Mouse (Mus musculus) thymus, postnatal 36 days (tissue): ENCODE results near the gene Cdip1.
"Not testable (repeated sequence)": the region's sequence is repeated elsewhere in the genome, so short reads cannot be mapped to it uniquely, and the experiment has no call there.

Source experiments
- DNase-seq, 2 experiments: peaks; one replicate each; pipeline ENCODE4 v3.0.0; 2022; ENCODE audit warnings: mixed read lengths in 2 of 2

Gene Cdip1

DNA sequence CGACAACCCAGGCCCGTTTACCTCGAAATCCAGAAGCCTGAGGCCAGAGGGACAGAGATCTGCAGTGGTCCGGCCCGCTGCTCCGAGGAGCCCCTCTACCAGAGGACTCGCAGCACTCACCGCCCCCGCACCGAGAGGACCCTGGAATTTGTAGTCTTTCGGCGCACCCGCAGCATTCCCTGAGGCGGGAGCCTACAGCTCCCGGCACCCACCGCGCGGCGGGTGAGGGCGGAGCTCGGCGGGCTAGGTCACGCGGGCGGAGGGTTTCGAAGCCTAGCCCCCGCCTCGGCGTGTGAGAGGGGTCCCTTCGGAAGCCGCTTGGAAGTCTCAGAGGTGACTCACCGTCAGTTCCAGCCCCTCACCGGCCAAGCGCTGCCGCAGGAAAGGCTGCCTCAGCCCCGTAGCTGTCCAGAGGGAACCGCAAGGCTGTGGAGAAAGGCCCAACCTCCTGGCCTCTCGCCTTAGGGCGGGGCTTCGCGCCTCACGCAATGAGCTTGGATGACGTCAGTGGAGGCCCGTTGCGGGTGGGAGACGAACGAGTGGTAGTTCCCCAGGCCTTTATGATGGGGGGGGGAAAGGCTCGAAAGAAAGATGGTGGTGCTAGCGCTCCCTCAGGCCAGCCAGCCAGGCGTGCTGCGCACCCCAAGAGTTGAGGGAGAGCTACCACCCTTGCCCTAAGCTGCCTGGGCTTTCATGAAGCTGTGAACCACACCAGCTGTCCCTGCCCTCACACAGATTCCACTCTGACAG is at the start of gene Cdip1:
Cdip1 (minus strand) TSS at position 483 of the 750 bp plus-strand sequence.
- peak; percentile 95 for DNase-seq

DNA sequence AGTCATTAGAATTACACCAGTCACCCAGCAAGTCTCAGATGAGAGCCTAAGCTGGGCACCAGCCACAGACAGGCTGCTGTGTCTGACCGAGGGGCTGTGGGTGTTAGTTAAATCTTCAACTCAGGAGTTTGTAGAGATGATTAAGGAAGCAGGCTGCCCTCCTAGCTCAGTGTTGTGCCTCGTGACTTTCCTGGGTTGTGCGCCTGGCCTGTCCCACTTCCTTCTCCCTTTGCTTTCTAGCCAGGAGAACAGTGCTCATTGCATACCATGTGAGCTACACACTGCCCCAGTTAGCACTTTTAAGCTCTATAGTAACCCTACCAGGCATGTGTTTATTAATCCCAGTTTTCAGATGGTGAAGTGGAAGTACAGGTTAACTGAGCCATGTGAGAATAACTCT is 49.5 kb upstream of the Cdip1 start:
- no peak for DNase-seq

DNA sequence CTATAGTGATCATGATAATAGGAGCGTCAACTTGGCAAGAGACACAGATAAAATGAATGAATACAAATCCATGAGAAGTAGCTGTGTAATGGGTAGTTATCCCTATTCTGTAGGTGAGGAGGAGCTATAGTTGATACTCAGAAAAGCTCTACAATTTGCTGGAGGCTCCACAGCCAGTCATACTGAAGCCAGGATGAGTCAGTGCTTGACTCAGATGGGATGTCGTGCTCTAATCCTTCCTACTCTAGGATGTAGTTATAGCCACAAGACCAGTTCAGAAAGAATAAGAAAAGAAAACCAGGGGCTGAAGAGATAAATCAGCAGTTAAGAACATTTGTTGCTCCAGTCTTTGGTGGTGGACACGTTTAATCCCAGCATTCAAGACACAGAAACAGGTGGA is 47.5 kb upstream of the Cdip1 start:
- no peak for DNase-seq

DNA sequence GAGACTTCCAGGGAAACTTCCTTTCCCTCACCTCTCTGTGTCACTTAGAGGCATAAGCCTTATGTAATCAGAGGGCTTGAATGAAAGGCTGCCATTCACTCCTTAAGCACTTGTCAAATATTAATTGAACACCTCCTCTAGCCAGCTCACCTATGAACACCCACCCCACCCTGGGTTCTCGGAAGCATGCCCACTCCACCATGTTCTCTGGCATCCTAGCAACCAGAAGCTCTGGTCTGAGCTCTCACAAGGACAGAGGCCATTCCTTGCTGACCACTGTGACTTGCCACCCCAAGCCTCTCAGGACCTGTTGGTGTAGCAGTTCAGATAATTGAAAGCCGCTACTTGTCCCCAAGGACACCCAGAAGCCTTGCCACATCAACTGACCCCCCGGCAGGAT is 45.1 kb upstream of the Cdip1 start, which contains the start of gene 4930562C15Rik:
4930562C15Rik (plus strand) TSS at position 226 of the 400 bp plus-strand sequence.
- no peak for DNase-seq

DNA sequence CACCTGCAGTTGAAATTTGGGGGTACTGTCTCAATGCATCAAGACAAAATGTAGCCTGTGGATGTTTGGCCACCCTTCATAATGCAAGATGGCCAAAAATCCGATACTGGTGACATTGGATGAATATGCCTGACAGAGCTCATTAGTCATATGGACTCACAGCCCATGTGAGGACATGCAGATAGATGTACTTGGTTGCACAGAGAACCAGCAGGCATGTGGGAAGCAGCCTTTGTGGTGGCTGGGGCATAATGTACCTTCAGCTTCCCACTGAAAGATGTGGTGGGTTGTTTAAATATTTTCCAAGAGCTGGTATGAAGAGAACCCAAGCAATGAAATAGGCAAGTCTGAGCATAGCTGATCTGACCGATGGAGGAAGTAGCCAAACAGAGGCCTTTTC is 43.8 kb upstream of the Cdip1 start:
- no peak for DNase-seq

DNA sequence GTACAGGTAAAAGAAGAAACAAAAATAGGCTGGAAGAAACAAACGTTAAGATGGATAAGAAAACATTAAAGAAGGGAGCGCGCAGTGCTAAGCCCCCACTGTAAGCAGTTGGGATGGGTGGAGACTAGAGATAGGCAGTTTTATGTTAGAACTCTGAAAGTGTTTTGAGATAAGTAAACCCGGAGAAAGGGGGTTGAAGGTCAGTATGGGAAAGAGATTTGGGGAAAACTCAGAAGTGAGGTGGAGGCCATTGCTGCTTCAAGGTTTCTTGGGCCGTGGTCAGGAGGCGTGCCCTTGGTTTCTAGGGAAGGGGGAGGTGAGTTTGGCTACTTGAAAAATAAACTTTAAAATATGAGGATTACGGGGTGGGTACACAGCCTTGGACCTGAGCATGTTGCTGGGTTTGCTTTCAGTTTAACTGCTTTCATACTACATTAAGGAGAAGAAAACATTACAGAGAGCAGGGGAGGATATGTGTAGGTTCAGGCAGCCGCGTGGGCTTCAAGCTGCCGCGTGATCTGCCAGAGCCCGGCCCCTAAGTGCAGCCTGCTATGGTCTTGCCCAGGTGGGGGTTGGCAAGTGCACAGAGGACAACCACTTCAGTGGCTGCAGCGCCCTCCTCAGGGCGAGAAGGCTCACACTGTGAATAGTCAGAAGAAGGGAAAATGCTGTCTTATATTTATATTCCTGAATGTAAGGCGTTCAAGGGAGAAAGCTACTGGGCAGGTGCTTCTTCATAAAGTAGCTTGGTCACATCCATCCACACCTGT is 41.7 kb upstream of the Cdip1 start:
- peak in 1 of 2 experiments; percentile 17 for DNase-seq

DNA sequence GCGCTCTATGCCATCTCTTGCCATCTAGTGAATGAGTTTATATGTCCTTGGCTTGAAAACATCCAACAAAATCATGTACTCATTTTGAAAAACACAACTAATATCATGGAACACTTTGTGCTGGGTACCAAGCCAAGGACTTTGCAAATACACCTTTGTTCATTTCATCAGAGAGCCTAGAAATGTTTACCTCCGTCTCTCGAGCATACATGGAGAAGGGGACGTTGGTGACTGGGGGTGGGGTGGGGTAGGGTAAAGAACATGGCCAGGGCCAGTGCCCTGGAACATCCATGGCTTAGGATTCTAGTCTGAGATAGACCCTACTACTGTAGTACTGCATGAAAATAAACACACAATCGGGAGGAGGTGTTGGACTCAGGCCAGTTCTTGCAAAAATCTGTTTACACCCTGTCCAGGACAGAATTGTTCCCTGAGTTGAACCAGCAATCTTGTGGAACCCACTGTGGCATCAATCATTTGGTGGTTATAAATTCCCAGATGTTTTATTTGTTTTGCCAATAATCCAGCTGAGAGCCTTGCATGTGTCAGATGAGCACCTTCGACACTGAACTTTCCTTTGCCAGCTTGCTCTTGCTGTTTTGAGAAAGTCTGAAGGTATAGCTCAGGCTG is 39.3 kb upstream of the Cdip1 start:
- no peak for DNase-seq

DNA sequence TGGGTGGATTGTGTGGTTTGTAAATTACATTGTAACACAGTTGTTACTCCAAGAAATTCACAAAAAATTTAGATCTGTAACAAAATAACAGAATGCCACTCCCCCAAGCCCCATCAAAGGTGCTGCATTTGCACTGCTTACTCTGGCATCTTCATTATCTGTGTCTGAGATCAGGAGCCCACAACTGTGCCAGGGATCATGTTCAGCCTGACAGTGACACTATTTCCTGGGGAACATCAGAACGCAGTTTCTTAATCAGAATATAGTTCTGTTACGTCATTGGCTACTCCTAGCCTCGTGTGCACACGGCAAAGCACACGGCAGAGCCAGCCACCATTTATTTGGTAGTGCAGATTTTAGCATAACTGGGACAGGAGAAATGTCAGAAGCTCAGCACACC is 37.5 kb upstream of the Cdip1 start:
- DNase-seq: no peak

DNA sequence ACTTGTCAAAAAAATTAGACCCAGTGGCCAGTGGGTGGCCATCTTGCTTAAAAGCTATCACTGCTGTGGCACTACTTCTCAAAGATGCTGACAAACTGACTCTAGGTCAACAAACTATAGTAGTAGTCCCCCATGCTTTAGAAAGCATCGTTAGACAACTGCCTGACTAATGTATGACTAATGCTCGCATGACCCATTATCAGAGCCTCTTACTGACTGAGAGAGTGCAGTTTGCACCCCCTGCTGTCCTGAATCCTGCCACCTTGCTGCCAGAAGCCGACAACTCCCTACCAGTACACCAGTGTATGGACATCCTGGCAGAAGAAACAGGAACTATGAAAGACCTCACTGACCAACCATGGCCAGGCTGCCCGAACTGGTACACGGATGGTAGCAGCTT is 34.4 kb upstream of the Cdip1 start:
- not testable (repeated sequence) for DNase-seq

DNA sequence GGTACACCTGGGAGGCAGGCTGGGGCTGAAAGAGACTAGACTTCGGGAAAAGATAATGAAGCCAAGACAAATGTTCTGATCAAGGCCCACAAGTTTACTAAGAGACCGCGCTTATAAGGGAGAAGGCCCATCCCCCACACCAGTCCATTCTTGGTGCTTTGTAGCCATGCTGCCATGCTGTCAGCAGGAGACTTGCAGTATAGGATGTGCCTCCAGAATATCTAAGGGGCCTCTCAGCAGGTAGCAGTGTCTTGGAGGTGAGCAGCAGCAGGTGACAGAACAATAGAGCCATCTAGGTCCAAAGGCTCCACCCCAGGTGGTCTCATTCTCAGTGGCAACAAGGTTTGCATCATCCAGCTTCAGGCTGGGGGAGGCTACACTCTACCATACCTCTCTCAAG is 28.3 kb upstream of the Cdip1 start:
- no peak for DNase-seq

DNA sequence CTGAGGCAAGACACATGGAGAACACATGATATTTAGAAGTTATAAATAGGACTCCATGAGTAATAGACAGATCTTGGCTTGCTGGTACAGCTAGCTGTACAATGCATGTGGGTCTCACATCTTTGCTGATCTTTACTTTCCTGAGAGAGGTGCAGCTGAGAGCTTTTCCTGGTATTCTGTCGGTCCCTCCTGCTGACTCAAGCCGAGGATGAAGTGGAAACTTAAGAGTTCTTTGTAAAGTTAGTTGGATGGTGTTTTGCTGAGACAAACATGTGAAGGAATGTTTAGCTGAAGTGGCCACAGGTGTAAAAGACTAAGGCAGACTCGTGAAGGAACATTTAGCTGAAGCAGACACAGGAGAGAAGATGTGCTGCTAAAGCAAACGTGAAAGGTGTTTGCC is 6.5 kb upstream of the Cdip1 start:
- DNase-seq: no peak

DNA sequence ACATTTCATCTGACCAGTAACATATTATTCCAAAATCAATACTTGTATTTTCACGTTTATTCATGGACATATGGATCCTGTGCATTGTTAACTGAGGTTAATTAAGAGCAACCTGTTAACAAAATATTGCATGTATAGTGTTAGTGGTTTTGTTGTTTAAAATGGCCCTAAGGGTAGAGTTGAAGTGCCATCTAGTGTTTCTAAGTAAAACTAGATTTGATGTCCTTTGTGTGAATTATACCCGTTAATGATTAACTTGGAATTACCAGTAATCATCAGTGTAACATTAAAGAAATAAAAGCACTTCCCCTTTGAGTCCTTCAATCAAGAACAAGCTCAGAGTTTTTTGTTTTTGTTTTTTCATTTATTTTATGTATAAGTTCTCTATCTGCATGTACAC is 1.2 kb upstream of the Cdip1 start:
- no peak for DNase-seq

DNA sequence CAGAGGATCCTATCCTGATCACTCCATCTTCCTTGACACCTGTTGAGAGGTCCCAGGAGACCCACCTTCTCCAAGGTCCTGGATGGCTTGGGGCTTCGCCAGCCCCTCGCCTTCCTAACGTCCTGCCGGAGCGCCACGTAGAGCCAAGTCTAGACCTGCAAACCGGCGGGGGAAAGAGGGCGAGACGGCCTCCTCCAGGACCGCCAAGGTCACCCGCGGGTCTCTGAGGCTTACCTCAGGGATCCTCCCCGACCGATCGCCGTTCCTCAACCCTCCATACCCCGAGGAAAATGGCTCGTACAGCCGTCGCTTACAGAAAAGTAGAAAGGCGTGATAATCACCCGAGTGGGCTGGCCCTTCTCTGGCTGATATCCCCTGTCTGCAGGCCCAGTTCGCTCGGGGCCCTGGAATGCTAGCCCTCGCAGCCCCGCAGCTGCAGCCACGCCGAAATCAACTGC is 752 bp downstream of the Cdip1 start:
- peak in 1 of 2 experiments; percentile 53 for DNase-seq

DNA sequence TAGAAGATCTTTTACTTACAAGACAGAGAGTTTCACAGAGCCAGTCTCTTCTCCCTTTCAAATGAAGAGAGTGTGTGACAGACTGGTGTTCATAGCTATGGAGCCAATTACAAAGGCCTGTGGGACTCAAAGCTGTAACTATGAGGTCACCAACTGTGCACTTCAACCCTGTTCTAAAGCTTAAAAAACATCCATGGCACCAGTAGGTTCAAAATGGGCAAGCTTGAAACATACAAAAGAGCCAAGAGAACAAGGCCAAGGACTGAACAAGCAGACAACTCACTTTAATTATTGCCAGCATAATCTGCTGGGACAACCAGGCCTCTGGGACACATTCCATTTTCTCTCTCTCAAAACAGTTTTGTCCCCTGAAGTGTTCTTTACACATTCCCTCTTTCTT is 1.9 kb downstream of the Cdip1 start:
- DNase-seq: no peak

DNA sequence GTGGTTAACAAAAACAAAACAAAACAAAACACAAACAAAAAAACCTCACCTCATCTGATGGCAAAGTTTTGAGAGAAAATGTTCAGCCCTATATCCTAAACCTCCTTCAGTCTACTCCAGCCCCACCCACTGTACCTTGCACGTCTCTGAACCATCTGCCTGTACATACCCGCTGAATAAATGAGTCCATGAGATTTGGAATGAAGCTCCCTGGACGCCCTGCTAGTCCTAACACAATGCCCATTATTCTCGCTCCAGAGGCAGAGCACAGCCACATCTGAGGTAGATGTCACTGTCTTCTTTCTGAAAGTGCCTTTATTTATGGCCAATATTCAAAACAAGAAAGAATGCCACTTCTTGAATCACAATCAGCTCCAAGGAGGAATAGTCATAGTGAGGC is 4.4 kb downstream of the Cdip1 start:
- DNase-seq: no peak

DNA sequence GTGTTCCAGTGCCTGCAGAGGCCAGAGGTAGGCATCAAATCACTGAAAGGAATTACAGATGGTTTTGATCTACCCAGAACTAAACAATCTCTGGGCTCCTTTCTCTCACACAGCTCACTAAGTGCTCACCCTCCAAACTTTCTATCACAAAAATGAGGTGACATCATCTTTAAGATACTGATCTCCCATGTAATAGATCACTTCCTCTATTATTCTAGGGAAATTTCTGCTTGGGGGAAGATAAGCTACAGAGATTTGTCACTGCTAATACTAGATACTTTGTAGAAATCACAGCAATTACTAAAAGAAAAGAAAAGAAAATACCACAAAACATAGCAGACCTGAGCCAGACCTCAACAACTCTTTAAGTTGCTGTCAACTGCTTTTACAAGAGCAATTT is 7.6 kb downstream of the Cdip1 start:
- DNase-seq: no peak

DNA sequence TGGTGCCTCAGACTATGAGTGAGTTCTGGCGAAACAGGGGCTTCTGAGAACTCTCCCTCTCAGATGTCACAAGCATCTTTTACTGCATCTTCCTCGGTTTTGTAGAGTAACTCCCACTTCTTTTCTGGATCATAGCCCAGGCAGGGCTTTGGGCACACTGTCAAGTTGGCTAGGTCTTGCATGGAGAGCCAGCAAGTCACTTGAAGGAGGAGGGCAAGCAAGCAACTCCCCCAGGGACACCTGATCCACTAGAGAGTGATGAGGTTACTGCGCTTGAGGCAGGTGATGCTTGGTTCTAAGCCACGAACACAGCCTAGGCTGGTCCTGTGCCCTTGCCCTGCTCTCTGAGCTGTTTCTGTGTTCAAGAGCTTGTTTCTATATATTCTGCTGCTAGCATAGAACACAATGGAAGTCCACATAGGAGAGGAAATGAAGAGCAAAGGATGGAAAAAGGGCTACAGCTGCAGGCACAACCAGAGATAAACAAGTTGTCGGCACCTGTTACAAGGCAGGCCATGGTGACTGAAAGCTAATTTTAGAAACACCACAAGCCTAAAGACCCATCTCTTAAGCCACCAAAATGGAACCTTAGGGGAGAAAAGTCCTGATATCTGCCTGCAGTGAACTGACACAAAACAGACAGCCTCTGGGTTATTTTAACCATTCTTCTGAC is 8.4 kb downstream of the Cdip1 start:
- DNase-seq: peak in 1 of 2 experiments; percentile 25

DNA sequence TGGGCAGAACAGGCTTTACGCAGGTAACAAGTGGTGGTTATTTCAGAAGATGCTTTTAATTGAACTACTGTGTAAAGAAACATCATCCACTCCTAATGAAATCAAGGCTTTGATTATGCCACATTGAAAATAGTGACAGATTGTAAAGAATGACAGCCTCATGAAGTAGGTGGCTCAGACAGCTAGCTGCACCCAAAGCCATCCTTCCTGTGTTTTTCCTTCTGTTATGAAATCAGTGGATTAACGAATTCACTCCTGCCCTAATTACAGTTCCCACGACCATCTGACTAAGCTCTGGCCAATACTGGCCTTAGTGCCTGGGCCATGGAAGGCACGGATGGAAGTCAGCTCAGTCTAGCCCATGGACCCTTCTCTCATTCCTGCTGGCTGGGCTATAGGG is 11.2 kb downstream of the Cdip1 start:
- DNase-seq: no peak

DNA sequence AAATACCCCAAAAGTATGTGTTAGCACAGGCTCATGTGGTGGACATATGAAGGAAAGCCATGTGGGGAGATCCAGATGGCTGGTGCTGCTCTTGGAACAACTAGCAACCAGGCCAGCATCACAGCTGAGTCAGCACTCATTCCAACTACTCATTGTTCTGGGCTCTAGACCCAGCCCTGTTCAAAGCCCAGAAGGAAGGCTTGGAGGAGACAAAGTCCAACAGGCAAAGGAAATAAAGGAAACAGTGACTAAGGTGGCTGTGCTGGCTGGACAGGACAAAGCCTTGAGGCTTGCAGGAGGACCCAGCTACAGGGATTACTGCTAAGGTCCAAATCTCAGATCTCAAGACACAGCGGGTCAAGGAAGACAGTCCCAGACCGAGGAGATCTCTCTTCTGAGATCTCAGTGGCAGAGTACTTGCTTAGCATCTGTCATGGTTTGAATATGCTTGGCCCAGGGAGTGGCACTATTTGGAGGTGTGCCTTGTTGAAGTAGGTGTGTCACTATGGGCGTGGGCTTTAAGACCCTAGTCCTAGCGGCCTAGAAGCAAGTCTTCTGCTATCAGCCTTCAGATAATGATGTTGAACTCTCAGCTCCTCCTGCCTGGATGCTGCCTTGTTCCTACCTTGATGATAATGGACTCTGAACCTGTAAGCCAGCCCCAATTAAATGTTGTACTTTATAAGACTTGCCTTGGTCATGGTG is 12.0 kb downstream of the Cdip1 start:
- DNase-seq: no peak

DNA sequence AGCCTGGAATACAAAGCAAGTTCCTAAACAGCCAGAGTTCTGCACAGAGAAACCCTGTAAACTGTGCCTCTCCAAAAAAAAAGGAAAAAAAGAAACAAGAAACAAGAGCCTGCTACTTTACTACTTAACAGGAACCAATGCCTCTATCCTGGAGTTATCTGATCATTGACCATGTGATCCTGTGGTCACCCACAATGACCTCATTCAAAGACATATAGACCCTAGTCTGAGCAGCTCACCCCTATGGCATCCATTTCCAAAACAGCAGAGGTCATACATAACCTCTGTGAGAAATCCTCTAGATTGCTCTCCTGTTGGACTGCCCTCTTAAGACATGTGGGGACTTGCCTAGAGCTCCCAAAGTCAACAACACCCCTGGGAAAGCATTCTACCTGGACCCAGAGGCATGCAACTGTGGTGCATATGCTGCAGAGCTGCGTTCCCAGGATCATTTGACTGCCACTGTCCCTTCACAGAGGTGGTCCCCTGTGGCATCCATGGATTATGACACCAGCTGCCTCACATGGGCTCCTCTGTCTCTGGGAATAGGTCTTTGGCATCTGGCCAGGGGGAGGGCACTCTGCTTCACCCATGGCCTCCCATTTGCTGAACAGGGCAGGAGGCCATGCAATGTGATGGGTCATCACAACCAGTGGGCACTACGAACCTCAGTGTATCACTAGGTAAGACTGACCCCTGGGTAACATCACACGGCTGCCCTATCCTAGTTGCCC is 12.8 kb downstream of the Cdip1 start:
- no peak for DNase-seq

DNA sequence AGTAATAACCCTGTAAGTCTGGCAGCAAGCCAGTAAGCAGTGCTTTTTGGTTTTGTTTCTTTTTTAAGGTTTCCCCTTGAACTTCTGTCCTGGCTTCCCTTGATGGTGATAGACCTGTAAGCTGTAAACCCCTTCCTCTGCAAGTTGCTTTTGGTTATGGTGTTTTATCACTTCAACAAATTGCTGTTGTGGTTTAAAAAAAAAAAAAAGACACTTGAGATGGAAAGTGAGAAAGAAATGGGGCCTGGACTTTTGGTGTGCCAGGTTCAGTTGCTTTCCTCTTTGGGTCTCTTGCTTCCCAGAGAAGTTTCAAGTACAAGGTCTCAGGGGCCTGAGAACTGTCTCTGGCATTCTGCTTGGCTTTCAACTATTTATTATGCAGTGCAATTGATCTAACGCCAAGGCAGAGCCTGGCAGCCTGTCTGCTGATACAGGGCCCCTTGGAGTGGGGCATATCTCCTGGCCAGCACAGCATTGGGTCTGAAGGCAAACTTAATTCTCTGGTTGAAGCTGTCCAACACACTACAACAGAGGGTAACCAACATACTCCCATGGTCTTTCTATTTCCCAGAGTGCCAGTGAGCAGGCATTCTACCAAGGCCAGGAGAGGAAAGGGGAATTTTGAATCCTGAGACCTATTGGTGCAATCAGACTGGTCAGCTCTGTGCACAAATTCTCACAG is 16.7 kb downstream of the Cdip1 start:
- DNase-seq: no peak
